Mouse (Mus musculus): ENCODE data around the gene Tpp2.
"Not testable (repeated sequence)": the region's sequence is repeated elsewhere in the genome, so short reads cannot be mapped to it uniquely, and the experiment has no call there.

Gene Tpp2

DNA sequence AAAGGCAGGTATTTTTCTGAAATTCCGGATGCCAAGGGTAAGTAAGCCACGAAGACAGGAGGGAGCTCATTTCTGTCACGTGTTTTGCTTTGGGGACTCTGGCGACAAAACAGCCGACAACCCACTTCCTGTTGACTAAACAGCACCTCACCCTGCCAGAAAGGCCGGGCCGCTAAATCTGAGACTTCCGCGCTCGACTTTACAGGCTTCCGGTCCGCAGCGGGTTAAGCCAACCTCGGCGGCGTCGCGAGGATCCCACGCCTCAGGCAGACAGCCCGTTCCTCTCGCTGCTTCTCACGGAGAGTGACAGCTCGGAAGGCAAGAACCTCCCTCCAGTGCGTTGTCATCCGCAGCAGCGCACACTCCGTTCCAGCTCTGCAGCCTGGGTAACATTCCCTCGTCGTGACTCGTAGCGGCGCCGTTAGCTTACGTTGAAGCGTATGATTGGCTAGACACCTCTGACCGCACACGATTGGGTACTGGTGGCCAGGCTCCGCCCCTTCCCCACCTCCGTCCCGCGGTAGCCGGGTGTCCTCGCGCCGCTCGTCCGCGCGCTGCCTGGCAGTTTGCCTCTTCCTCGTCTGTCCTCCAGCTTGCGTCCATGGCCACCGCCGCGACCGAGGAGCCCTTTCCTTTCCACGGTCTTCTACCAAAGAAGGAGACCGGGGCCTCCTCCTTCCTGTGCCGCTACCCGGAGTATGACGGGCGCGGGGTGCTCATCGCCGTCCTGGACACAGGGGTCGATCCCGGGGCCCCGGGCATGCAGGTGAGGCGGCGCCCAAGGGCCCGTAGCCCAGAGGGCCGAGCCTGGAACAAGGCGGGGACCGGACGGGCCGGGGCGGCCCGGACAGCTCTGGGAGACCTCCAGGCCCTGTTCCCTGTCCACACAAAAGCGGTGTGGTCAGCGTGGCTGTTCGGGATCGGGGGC is at the start of gene Tpp2:
Gene Tpp2 (plus strand): TSS at position 160 of the 928 bp plus-strand sequence.
- in situ Hi-C loops (cut with MboI), result no loop called here

DNA sequence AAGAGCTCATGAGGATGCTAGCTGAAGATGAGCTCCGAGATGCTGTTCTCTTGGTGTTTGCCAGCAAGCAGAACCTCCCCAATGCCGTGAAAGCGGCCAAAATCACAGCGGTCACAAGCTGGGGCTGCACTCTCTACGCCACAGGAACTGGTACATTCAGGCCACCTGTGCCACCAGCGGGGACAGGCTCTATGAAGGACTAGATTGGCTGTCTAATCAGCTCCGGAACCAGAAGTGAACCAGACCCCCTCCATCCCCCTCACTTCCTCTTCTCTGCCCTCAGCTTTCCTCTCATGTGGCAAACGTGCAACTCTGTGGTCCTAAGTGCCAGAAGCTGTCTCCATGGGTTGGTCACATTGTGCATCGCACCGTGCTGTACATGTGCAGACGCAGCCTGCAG is 45.1 kb upstream of the Tpp2 start:
- in situ Hi-C loops (cut with MboI), result not testable (repeated sequence)

DNA sequence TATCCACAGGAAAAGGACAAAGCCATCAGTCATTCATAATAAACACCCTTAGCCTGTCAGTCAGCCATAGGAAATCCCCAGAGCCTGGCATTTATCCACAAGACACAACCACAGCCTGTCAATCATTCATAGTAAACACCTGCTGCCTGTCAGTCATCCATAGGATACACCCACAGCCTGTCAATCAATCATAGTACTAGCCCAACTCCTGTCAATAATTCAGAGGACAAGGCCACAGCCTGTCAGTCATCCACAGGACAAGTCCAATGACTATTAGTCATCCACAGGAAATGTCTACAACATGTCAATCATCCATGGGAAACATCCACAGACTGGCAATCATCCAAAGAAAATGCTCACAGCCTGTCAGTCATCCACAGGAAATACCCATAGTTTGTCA is 37.7 kb upstream of the Tpp2 start:
- in situ Hi-C loops (cut with MboI), result no loop called here

DNA sequence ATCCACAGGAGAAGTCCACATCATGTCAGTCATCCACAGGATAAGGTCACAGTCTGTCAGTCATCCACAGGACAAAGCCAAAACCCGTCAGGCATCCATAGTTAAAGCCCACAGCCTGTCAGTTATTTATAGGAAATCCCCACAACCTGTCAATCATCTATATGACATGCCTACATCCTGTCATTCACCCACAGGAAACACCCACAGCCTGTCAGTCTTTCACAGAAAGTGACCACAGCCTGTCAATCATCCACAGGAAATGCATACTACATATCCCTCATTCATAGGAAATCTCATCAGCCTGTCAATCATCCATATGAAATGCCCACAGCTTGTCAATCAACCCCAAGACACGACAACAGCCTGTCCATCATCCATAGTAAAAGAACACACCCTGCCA is 36.3 kb upstream of the Tpp2 start:
- in situ Hi-C loops (cut with MboI), result no loop called here

DNA sequence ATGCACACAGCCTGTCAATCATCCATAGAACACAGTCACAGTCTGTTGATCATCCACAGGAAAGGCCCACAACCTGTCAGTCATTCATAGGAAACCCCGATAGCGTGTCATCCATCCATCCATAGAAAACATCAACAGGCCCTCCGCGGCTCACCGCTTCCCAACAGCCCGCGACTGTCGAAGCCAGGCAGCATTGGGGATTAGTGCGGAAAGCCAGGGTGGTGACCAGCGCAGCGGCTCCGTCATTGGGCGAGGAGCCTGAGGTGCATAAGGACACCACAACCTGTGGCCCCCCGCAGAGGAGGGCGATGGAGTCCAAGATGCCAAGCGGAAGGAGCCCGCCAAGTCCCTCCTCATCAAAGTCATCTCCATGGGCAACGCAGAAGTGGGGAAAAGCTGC is 35.5 kb upstream of the Tpp2 start:
- in situ Hi-C loops (cut with MboI), result no loop called here

DNA sequence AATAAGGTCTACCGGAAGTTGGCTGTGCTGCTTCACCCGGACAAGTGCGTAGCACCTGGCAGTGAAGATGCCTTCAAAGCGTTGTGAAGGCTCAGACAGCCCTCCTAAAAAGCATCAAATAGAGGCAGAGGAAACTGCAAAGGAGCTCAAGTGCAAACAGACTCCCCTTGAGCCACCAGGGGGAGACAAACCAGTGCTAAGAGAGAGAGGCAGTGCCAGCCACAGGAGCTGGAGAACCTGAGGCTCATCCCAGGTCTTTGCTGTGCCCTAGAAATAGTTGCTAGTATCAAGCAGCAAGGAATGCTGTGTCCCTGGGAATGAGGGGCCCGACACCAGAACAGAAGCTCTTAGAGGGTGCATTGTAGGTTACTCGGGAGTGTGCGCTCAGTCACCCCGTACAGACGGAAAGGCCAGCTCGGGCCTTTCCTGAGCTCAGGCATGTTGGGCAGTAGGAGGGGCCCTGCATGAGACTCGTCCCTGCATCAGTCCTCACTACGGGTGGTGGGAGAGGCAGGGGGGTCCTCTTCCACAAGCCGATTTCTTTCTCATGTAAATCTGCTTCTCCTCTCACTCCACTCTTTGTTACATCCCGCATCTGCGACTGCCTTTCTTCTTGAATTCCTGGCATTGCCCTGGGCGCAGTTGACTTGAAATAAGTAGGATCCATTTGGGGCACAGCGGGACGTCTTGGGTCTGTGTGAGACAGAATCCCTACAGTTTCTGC is 34.3 kb upstream of the Tpp2 start:
- in situ Hi-C loops (cut with MboI), result no loop called here

DNA sequence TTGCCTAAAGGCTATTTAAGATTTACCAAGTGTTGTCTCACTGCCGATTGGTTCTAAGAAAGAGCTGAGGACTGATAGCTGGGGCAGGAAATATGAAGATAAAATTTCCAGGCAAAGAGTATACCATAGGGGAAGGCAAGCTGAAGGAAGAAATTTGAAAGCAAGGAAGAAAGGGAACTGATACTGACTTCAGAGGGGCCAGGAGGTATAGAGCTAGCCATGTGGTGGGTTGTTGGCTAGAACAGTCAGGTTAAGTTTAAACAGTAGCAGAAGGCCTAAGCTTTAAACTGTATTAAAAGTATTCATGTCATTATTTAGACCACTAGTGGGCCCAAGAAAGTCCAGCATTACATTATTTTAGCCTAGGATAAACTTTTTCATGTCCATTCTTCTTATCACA is 31.0 kb upstream of the Tpp2 start:
- in situ Hi-C loops (cut with MboI), result no loop called here

DNA sequence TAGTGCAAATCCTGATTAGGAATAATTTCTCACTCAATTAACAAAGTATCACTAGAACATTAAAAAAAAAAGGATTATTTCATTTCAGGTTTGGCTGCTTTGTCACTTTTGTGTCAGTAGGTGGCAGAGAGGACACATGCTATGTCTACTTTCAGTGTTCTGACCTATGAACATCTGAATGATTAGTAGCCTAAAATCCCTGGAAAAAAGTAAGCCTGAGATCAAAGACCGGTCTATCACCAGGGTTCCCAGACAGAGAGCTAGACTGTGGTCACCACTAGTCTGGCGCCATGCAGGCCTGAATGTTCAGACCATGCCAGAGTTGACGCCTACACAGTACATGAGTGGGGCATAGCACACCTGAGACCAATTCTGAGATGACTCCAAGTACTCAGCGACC is 30.6 kb upstream of the Tpp2 start:
- in situ Hi-C loops (cut with MboI), result no loop called here

DNA sequence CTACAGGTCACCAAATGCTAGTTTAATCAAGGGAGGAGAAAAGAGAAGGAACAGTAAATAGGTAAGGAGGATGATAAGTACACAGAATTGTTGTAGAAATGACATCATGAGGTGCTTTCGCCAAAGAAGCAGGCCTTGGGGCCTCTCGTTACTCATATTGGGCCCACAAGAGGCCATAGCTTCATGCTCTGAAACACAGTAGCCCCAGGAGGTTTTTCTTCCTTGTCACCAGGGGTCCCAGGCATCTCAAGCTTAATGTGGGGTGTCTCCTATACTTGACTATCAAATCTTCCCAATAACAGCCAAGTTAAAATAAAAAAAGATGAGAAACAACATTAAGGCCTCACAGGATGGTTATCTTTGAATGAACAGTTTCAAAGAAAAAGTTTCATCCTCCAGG is 18.0 kb upstream of the Tpp2 start:
- in situ Hi-C loops (cut with MboI), result no loop called here

DNA sequence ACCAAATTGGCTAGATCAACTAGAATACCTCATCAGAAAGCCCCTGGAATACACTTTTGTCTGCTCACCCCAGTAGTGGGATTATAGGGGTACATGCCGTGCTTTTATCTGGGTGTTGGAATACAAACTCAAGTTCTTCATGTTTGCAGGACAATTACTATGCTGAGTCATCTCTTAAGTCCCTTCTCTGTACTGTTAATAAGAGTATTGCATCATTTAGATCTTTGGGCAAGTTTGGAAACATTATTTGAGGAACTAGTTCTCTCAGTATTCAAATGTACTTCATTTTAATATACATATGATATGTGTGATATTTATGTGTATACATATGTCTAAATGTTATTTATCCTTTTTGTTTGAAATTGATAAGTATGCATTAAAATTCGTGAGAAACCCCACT is 16.6 kb upstream of the Tpp2 start:
- in situ Hi-C loops (cut with MboI), result no loop called here

DNA sequence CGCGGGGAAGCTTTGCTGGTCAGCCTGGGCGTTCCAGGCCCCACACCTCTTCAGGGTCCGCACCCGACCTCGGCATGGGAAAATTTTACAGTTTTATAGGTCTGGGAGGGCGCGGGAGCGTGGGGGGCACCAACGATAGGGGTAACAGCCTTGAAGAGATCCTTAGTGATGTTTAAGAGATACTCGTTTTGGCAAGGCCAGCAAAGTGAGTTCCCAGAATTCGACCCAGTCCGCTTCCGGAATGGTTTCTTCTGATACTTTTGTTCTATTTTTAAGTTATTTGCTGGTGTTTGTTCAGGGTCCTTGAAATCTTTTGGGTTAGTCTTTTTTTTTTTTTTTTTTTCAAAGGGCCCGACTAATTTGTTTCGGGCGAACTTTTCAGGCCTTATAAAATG is 966 bp downstream of the Tpp2 start:
- in situ Hi-C loops (cut with MboI), result no loop called here

DNA sequence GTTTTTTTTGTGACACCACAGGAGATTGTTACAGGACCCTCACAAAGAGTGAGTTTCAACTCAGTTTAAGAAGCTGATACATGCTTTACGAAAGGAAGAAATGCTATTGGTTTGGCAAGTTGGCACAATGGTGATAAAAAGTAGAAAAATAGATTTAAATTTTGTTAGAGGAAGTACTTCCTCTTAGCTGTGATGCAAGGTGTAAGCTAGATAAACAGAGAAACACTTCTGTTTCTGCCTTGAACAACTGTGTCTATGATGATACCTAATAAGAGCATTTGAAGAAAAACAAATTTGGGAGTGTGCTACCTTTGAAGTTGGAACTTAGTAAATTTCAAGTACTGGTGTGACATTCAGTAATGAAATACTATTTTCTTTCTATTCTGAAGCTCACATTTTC is 5.9 kb downstream of the Tpp2 start:
- in situ Hi-C loops (cut with MboI), result no loop called here

DNA sequence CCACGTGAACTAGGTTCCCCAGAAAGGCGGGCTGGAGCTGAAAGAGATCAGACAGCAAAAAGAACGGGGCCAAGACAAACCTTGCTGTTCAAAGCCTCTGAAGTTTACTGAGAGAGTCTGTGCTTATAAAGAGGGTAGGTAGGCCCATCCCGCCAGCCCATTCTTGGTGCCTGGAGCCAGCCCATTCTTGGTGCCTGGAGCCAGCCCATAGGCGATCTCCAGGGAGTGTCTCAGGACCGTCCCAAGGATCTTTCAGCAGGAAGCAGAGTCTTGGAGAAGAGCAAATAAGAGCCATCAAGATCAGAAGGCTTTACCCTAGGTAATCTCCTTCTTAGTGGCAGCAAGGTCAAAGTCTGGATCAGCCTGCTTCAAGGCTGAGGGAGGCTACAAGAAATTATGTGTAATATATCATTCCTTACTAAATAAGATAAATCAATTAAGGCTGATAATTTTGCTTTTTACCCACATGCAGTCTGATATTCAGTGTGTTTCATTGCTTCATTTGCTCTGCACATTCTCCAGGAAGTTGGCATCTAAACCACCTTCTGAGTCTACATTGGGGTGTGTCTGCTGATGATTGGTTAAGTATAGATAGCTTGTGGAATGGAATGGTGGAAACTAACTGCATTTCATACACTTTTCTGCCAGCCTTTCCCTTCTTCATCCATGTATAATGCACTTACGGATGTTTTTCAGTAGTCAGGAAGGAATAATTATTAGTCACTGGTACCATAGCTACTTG is 8.2 kb downstream of the Tpp2 start:
- in situ Hi-C loops (cut with MboI), result no loop called here

DNA sequence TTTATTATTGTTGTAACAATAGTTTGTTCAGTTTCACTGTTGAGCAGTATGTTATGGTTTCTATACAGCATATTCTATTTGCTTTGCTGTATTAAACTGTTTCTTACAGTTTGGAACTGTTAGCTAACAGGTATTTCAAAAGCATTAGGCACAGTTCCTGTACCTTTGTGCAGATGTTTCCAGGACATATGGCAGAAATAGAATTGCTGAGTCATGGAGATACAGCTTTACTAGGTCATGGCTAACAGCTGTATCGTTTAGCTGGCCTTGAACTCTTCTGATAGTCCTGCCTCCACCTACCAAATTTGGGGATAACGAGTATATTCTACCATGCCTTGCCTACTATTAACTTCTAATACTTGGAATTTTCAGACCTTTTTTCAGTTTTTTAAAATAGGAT is 9.4 kb downstream of the Tpp2 start:
- in situ Hi-C loops (cut with MboI), result no loop called here

DNA sequence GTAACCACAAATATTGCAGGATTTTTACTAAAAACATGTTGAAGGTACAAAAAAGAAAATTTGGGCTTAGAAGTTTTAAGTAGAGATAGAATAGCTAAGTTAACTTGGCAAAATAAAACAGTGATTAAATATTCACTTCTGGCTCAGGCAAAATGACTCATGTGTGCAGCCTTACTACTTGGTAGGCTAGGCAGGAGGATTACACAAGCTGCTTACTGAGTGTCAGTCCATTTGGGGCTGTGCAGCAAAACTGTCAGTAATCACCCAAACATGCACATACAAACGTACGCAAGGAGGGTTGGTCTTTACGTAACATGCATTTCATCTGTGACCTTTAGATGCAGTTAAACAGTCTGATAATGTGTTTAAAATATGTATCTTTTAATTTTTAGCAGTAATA is 20.2 kb downstream of the Tpp2 start:
- in situ Hi-C loops (cut with MboI), result no loop called here

DNA sequence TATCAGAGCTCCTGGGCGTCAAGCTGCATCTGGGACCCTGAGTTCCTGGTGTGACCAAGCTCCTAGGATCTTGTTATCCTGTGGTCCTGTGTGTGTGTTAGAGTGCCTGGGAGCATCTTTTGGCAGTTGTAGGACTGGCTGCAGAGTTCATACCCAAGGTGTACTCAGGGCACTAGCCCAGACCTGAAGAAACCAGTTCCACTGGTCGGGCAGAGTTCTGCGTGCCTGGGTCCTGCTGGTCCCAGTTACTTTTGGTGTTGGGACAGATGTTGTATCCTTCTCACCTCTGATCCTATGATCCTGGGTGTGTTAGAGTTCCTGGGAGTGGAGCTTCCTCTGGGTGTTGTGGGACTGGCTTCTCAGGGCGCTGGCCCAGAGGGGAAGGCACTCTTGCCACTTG is 30.9 kb downstream of the Tpp2 start:
- in situ Hi-C loops (cut with MboI), result no loop called here

DNA sequence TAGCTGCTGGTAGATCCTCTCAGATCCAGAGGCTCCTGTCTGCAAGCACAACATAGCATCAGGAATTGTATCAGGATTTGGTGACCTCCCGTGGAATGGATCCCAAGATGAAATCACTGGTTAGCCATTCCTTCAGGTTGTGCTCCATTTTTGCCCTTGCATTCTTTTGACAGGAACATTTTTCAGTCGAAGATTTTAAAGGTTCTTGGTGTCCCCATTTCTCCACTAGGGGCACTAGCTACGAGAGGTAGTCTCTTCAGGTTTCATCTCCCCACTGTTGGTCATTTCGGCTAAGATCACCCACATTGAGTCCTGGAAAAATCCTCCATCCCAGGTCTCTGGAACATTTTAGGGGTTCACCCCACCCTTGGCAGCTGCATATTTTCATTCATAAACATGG is 33.3 kb downstream of the Tpp2 start:
- in situ Hi-C loops (cut with MboI), result no loop called here

DNA sequence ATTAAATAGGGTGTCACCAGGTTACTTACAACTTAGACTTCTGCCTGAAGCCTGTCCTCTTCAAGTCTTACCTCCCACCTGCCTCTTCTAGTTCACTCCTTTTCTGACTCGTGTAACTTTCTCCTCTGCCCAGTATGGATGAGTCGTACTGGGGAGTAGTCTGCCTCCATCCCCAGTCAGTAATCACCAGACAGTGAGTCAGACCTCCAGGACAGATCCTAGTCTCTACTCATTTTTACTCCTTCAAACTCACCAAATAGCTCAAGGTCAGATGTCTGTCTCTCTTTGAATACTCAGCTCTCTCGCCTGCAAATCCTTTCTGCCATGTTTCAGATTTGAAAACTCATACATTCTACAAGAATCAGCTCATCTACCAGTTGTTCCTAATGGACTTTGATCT is 35.9 kb downstream of the Tpp2 start:
- in situ Hi-C loops (cut with MboI), result no loop called here

DNA sequence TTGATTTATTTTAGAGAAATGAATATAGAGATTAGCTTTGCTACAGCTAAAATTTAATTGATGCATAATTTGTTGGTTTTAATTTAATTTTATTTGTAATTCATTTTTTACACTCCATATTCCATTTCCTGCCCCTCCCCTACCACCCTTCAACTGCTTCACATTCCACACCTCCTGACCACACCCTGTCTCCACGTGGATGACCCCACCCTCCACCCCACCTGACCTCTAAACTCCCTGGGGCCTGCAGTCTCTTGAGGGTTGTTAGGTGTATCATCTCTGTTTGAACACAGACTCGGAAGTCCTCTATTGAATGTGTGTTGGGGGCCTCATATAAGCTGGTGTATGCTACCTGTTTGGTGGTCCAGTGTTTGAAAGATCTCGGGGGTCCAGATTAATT is 37.6 kb downstream of the Tpp2 start:
- in situ Hi-C loops (cut with MboI), result no loop called here

DNA sequence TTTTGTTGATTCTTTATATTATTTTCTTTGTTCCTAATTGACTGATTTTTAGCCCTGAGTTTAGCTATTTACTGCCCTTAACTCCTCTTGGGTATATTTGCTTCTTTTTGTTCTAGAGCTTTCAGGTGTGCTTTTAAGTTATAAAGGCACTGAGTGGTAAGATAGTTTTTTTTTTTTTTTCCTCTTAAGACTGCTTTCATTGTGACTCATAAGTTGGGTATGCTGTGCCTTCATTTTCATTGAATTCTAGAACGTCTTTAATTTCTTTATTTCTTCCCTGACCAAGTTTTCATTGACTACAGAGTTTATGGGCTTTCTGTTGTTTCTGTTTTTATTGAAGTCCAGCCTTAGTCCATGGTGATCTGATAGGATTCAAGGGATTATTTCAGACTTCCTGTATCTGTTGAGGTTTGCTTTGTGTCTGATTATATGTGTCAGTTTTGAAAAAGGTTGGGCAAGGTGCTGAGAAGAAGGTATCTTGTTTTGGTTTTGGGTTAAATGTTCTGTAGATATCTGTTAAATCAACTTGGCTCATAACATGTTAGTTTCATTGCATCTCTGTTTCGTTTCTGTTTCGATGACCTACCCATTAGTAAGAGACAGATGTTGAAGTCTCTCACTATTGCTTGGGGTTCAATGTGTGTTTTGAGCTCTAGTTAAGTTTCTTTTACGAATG is 63.6 kb downstream of the Tpp2 start:
- in situ Hi-C loops (cut with MboI), result no loop called here

DNA sequence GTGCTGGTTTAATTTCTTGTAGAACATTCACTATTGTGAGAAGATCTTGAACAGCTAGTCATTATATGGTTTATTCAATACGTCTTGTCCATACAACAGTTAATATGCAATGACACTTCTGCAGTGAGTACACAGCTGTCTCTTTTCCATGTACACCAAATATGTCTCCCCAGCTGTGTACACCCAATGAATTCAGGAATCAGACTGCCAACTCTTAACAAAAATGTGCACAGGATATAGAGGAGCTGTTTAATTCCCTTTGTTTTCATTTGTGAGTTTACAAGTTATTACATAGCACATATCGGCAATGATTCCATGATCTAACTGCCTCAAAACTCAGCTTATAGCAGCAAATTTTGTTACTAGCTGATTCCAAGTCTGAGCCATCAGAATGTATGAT is 71.1 kb downstream of the Tpp2 start:
- in situ Hi-C loops (cut with MboI), result no loop called here

DNA sequence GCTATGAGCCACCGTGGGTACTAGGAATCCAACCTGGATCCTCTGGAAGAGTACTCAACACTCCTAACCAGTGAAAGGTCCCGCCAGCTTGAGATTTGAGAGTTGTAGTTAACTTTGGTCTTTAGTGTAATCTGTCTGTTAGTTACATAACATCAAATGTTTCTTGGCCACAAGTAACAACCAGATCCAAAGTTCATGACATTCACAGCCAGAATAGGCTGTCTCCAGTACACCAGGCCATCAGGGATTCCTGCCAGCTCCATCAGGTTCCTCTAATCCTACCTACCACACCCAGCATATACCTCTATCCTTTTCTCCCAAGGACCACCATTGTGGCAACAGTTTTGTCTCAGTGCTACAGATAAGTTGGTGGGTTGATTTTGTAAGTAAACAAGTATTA is 82.1 kb downstream of the Tpp2 start:
- in situ Hi-C loops (cut with MboI), result no loop called here
